Mouse (Mus musculus): ENCODE measurements around the gene Grik1. TPM values are rescaled to one million over a fixed set of nuclear protein-coding genes. Genes with fewer than 3 reads are reported as not detected.

The Grik1 gene
- polyA plus RNA-seq, 1 experiment: not detected

GRCm38 (mm10) chr16:88178813-88179212, 111.3 kb downstream of the Grik1 start:
- H3K4me3 ChIP-seq (ENCODE audit: low read depth, low read length): no peak overlapping the region
- no peaks in the 10 kb centered on the region for H3K27me3 ChIP-seq (ENCODE audit: control insufficient read depth, insufficient read depth, low read length, poor library complexity, severe bottlenecking)
- TF ChIP-seq EP300 (IDR thresholded peaks at IDR 0.05; ENCODE audit: insufficient read depth, low read depth, low read length) (no peak), POLR2A (IDR thresholded peaks at IDR 0.05; ENCODE audit: insufficient read depth, low read length) (no peak), CTCF (IDR thresholded peaks at IDR 0.05; ENCODE audit: low read depth, low read length) (no peak)
- no peaks in the 10 kb centered on the region for H3K4me1 ChIP-seq (ENCODE audit: control insufficient read depth, insufficient read depth, low read length)
- no peak overlapping the region for H3K27ac ChIP-seq (ENCODE audit: insufficient read depth, low read length)
- H3K9me3 ChIP-seq (replicated peaks; ENCODE audit: control insufficient read depth, insufficient read depth, low read length, poor library complexity, severe bottlenecking): no peaks in the 10 kb centered on the region
- H3K9ac ChIP-seq (ENCODE audit: low read depth, poor library complexity, severe bottlenecking): no peak overlapping the region
- no peaks in the 10 kb centered on the region for H3K36me3 ChIP-seq (ENCODE audit: control insufficient read depth, insufficient read depth, low read length, poor library complexity, severe bottlenecking)

DNA sequence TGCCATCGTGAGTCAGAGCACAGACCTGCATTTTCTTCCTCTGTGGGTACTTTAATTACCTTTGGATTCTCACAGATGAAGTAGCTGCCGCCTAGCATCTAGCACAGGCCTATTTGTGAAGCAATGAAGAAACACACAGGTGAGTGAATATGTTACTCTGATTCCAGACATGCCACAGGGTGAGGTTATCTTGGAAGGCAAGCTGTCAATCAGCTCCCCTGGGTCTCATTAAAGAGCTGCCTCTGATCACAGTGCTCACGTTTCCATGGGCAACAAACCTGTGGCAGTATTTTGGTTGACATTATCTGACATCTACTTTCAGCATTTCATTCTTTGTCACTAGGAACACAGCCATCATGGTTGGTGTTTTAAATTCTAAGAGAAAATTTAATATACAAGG, 112.7 kb downstream of the Grik1 start:
- H3K4me3 ChIP-seq (ENCODE audit: low read depth, low read length): no peak overlapping the region
- H3K27me3 ChIP-seq (ENCODE audit: control insufficient read depth, insufficient read depth, low read length, poor library complexity, severe bottlenecking): no peaks in the 10 kb centered on the region

GRCm38 (mm10) chr16:88174083-88174721, 115.9 kb downstream of the Grik1 start:
- H3K4me3 ChIP-seq (ENCODE audit: low read depth, low read length): no peak overlapping the region
- no peak for TF ChIP-seq POLR2A (IDR thresholded peaks at IDR 0.05; ENCODE audit: insufficient read depth, low read length)
- no peak for TF ChIP-seq EP300 (IDR thresholded peaks at IDR 0.05; ENCODE audit: insufficient read depth, low read depth, low read length)
- no peak for TF ChIP-seq CTCF (IDR thresholded peaks at IDR 0.05; ENCODE audit: low read depth, low read length)

More for the DNA sequence above, 112.7 kb downstream of the Grik1 start:
- H3K4me1 ChIP-seq (ENCODE audit: control insufficient read depth, insufficient read depth, low read length): no peaks in the 10 kb centered on the region
- H3K27ac ChIP-seq (ENCODE audit: insufficient read depth, low read length): no peak overlapping the region
- H3K9me3 ChIP-seq (replicated peaks; ENCODE audit: control insufficient read depth, insufficient read depth, low read length, poor library complexity, severe bottlenecking): no peaks in the 10 kb centered on the region
- TF ChIP-seq POLR2A (IDR thresholded peaks at IDR 0.05; ENCODE audit: insufficient read depth, low read length) (no peak), CTCF (IDR thresholded peaks at IDR 0.05; ENCODE audit: low read depth, low read length) (no peak), EP300 (IDR thresholded peaks at IDR 0.05; ENCODE audit: insufficient read depth, low read depth, low read length) (no peak)
- H3K9ac ChIP-seq (ENCODE audit: low read depth, poor library complexity, severe bottlenecking): no peak overlapping the region
- no peaks in the 10 kb centered on the region for H3K36me3 ChIP-seq (ENCODE audit: control insufficient read depth, insufficient read depth, low read length, poor library complexity, severe bottlenecking)

GRCm38 (mm10) chr16:88166547-88166946, 123.5 kb downstream of the Grik1 start:
- no peak overlapping the region for H3K9ac ChIP-seq (ENCODE audit: low read depth, poor library complexity, severe bottlenecking)
- no peaks in the 10 kb centered on the region for H3K9me3 ChIP-seq (replicated peaks; ENCODE audit: control insufficient read depth, insufficient read depth, low read length, poor library complexity, severe bottlenecking)
- H3K36me3 ChIP-seq (ENCODE audit: control insufficient read depth, insufficient read depth, low read length, poor library complexity, severe bottlenecking): no peaks in the 10 kb centered on the region
- H3K4me3 ChIP-seq (ENCODE audit: low read depth, low read length): no peak overlapping the region
- peaks cover 1% of the 10 kb centered on the region; the same call in 1 of the 2 replicates for H3K27me3 ChIP-seq (ENCODE audit: control insufficient read depth, insufficient read depth, low read length, poor library complexity, severe bottlenecking)
- H3K4me1 ChIP-seq (ENCODE audit: control insufficient read depth, insufficient read depth, low read length): no peaks in the 10 kb centered on the region
- no peak for TF ChIP-seq EP300 (IDR thresholded peaks at IDR 0.05; ENCODE audit: insufficient read depth, low read depth, low read length)
- no peak for TF ChIP-seq POLR2A (IDR thresholded peaks at IDR 0.05; ENCODE audit: insufficient read depth, low read length)
- TF ChIP-seq CTCF (IDR thresholded peaks at IDR 0.05; ENCODE audit: low read depth, low read length): no peak
- no peak overlapping the region for H3K27ac ChIP-seq (ENCODE audit: insufficient read depth, low read length)

More at GRCm38 (mm10) chr16:88174083-88174721, 115.9 kb downstream of the Grik1 start:
- H3K9me3 ChIP-seq (replicated peaks; ENCODE audit: control insufficient read depth, insufficient read depth, low read length, poor library complexity, severe bottlenecking): no peaks in the 10 kb centered on the region
- no peaks in the 10 kb centered on the region for H3K36me3 ChIP-seq (ENCODE audit: control insufficient read depth, insufficient read depth, low read length, poor library complexity, severe bottlenecking)
- H3K9ac ChIP-seq (ENCODE audit: low read depth, poor library complexity, severe bottlenecking): no peak overlapping the region
- H3K27me3 ChIP-seq (ENCODE audit: control insufficient read depth, insufficient read depth, low read length, poor library complexity, severe bottlenecking): peaks cover 1% of the 10 kb centered on the region; the same call in 1 of the 2 replicates
- H3K4me1 ChIP-seq (ENCODE audit: control insufficient read depth, insufficient read depth, low read length): no peaks in the 10 kb centered on the region
- no peak overlapping the region for H3K27ac ChIP-seq (ENCODE audit: insufficient read depth, low read length)

- TF ChIP-seq POLR2A (IDR thresholded peaks at IDR 0.05; ENCODE audit: insufficient read depth, low read length) (no peak), EP300 (IDR thresholded peaks at IDR 0.05; ENCODE audit: insufficient read depth, low read depth, low read length) (no peak), CTCF (IDR thresholded peaks at IDR 0.05; ENCODE audit: low read depth, low read length) (no peak)
- no peaks in the 10 kb centered on the region for H3K9me3 ChIP-seq (replicated peaks; ENCODE audit: control insufficient read depth, insufficient read depth, low read length, poor library complexity, severe bottlenecking)
- no peak overlapping the region for H3K9ac ChIP-seq (ENCODE audit: low read depth, poor library complexity, severe bottlenecking)
- no peaks in the 10 kb centered on the region for H3K36me3 ChIP-seq (ENCODE audit: control insufficient read depth, insufficient read depth, low read length, poor library complexity, severe bottlenecking)
- H3K27ac ChIP-seq (ENCODE audit: insufficient read depth, low read length): no peak overlapping the region
- H3K4me1 ChIP-seq (ENCODE audit: control insufficient read depth, insufficient read depth, low read length): no peaks in the 10 kb centered on the region
- no peaks in the 10 kb centered on the region for H3K27me3 ChIP-seq (ENCODE audit: control insufficient read depth, insufficient read depth, low read length, poor library complexity, severe bottlenecking)
- H3K4me3 ChIP-seq (ENCODE audit: low read depth, low read length): no peak overlapping the region
These were observed 147.5 kb downstream of the Grik1 start for GRCm38 (mm10) chr16:88142574-88142973.

DNA sequence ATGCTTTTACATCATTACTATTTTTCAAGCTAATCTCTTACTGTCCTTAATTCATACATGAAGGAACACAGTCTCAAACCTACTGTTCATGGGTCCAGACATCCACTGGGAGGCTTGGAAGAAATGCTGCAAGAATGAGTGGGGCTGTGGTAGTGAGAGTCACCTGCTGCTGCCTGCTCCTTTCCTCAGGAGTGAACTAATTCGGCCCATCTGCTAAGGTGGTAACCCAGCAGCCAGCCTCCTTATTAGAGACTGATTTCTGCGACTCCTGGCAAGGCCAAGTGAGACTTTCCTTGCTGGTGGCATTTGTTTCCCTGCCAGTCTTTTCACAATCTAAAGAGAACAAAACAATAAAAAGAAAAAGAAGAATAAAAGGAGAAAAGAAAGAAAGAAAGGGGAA, 147.9 kb downstream of the Grik1 start:
- Histone ChIP-seq H3K36me3 (ENCODE audit: control insufficient read depth, insufficient read depth, low read length, poor library complexity, severe bottlenecking) (no peaks in the 10 kb centered on the region), H3K27ac (ENCODE audit: insufficient read depth, low read length) (no peak overlapping the region), H3K4me3 (ENCODE audit: low read depth, low read length) (no peak overlapping the region), H3K9ac (ENCODE audit: low read depth, poor library complexity, severe bottlenecking) (no peak overlapping the region), H3K9me3 (replicated peaks; ENCODE audit: control insufficient read depth, insufficient read depth, low read length, poor library complexity, severe bottlenecking) (no peaks in the 10 kb centered on the region), H3K27me3 (ENCODE audit: control insufficient read depth, insufficient read depth, low read length, poor library complexity, severe bottlenecking) (no peaks in the 10 kb centered on the region), H3K4me1 (ENCODE audit: control insufficient read depth, insufficient read depth, low read length) (no peaks in the 10 kb centered on the region)
- no peak for TF ChIP-seq EP300 (IDR thresholded peaks at IDR 0.05; ENCODE audit: insufficient read depth, low read depth, low read length)
- no peak for TF ChIP-seq POLR2A (IDR thresholded peaks at IDR 0.05; ENCODE audit: insufficient read depth, low read length)
- no peak for TF ChIP-seq CTCF (IDR thresholded peaks at IDR 0.05; ENCODE audit: low read depth, low read length)
